Mouse (Mus musculus): Measurements from ENCODE around the gene N4bp1.

N4bp1 gene

DNA sequence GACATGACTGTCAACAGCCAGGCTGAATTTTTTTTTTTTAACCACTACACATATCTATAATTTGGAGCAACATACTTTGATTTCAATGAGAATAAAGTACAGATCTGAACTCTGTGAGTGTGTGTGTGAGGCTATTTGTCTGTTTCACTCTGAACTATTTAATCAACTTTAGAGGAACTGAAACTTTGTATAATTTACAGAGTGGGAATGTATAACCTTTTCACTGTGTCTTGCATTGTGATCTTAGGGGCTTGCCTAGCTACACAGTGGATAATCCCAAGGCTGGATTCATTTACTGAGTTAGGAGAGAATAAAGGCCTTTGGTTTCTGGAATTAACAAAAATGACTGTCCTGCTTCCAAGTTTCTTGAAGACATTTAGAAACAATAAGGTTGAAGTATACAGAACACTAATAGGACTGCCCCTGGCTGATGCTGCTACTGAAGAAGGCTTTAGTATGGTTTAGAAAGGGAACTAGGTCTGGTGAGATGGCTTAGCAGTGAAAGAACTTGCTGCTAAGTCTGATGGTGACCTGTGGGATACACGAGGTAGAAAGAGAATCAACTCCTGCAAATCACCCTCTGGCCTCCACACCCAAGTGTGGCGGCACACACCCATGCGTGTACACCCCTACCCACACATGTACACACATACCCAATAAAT, 22.8 kb downstream of the N4bp1 start:
- in situ Hi-C loops (cut with MboI, MseI), result no loop called here

GRCm38 (mm10) chr8:86861516-86861915, 23.5 kb downstream of the N4bp1 start:
- in situ Hi-C loops (cut with MboI, MseI), result no loop called here

DNA sequence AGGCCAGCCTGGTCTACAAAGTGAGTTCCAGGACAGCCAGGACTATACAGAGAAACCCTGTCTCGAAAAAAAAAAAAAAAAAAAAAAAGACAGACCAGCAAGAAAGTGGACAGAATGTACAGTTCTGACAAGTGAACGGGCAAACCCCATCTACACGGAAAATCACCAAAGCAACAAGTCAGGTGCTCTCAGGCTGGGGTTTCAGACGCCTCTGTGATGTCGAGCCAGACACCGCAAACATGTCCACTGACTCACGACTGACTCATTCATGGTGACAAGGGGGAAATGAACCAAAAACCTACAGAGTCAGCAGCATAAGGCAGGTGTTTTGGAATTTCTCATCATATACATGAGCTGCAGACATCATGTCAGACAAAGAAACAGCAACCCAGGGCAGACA, 28.8 kb downstream of the N4bp1 start:
- in situ Hi-C loops (cut with MboI, MseI), result no loop called here

DNA sequence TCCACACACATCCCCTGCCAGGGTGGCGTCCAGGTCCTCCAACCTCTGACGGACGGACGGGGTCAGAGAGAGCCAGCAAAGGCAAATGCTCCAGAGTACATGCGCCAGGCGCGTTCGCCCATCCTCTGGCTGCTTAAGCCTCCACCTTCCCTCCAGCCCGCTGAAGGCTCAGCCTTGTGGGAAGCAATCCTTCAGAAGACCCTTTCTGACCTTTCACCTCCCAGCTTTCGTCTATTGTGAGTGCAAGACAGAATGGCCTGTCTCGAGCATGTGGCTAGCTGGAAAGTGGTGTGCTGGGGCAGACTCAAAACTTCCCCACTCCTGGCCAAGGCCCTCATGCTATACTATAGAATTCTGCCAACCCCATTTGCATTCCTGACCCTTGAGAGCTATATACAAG, 30.4 kb downstream of the N4bp1 start:
- in situ Hi-C loops (cut with MboI, MseI), result no loop called here

GRCm38 (mm10) chr8:86853989-86854373, 31.1 kb downstream of the N4bp1 start:
- in situ Hi-C loops (cut with MboI, MseI), result no loop called here

DNA sequence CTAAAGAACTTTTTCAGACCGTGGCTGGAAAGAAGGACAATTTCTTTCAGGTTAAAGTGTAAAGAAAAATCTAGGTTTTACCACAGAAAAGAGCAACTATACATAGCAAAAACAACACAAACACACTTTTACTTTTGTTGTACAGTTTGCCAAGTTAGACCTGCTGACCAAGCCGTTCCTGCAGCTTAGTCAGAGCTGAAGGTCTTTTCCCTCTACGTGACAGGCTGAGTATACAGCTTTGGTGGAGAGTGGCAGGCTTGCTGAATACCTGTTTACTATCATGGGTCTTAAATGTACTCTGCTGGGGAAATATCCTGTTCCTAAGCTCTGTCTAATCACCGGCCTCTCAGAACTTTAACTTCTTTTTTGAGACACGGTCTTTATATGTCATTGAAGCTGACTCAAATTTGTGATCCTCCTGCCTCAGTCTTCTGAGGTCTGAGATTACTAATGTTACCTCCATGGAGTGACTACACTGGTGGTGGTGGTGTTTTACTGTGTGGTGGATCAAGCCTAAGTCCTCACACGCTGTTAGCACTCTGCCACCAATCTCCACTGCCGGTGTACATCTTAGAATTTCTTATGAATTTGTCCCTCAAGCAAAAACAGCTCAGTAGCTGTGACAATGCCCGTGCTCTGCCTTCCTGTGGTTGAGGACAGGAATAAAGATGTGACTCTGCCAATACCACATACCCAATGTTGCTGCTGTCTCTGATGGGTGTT, 31.6 kb downstream of the N4bp1 start:
- in situ Hi-C loops (cut with MboI, MseI), result no loop called here

DNA sequence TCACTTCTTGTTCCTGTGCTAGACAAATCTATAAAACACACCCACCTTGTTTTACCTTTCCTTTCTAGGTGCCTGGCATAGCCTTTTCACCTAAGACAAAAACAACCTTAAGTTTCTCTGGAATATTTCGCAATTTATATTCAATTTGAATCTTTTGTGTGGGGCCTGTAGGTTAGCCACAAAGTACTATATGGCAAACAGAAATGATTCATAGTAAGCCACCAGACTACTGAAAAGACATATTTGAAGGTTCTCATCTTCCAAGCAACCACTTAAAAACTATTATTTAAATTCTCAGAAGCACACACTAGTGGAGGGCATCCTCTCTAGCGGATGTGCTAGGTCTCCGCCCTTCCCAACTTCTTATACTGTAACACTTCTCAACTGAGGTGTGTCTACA, 32.6 kb downstream of the N4bp1 start:
- in situ Hi-C loops (cut with MboI, MseI), result no loop called here

DNA sequence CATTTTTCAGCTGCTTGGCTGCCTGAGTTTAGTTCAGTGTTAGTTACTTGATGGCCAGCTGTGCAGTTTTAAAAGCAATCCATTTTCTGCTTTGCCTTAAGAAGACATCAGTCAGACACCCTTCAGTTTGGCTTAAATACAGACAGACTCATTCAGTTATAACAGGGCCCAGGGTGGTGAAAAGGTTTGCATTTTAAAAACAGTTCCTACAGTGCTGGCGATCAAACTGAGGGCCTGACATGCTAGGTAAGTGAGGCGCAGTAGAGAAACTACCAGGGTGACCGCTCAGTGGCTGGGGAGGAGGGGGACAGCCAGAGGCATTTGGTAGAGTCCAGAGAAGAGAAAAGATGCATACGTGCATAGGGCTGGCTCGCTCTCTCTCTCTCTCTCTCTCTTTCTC, 36.2 kb downstream of the N4bp1 start:
- in situ Hi-C loops (cut with MboI, MseI), result no loop called here

GRCm38 (mm10) chr8:86848401-86848800, 36.7 kb downstream of the N4bp1 start:
- in situ Hi-C loops (cut with MboI, MseI), result no loop called here

- in situ Hi-C loops (cut with MboI, MseI), result no loop called here
These were observed 38.0 kb downstream of the N4bp1 start for GRCm38 (mm10) chr8:86847091-86847490.

GRCm38 (mm10) chr8:86845875-86846274, 39.2 kb downstream of the N4bp1 start:
- in situ Hi-C loops (cut with MboI, MseI), result no loop called here

GRCm38 (mm10) chr8:86844856-86845255, 40.2 kb downstream of the N4bp1 start:
- in situ Hi-C loops (cut with MboI, MseI), result no loop called here

- in situ Hi-C loops (cut with MboI, MseI), result no loop called here
These were observed 41.2 kb downstream of the N4bp1 start for GRCm38 (mm10) chr8:86843896-86844295.

DNA sequence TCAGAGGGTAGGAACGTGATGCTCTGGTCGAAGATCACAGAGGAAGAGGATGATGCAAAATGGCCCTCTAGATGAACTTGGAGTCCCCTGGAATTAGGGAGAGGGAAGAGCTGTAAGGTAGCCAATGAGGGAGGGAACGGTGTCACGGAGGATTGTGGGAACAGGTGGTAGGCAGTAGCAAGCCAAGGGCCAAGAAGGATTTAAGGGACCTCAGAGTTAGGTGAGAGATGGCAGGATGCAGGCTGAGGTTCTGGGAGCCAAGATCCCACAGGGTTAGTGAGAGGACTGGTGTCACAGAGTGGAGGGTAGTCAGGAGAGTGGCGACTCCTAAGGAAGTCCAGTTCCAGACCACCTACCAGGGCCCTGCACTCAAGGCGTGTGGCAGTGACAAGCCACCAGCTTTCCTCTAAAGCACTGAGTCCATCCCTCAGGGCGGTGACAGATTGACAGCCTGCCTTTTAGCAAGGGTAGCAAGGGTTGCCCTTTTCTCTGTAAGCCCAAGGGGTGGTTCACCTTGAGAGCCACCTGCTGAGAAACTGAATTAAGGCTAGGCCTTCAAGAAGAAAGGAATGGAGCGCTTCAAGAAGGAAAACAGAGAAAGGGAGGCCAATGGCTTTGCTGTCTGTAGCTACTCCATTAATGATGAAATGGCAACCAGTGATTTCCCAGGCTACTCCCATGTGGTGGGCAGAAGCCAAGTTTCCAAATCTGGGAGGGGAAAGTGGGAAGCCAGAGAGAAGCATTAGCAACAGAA, 43.3 kb downstream of the N4bp1 start:
- in situ Hi-C loops (cut with MboI, MseI), result no loop called here

GRCm38 (mm10) chr8:86840120-86840693, 44.9 kb downstream of the N4bp1 start:
- in situ Hi-C loops (cut with MboI, MseI), result no loop called here

DNA sequence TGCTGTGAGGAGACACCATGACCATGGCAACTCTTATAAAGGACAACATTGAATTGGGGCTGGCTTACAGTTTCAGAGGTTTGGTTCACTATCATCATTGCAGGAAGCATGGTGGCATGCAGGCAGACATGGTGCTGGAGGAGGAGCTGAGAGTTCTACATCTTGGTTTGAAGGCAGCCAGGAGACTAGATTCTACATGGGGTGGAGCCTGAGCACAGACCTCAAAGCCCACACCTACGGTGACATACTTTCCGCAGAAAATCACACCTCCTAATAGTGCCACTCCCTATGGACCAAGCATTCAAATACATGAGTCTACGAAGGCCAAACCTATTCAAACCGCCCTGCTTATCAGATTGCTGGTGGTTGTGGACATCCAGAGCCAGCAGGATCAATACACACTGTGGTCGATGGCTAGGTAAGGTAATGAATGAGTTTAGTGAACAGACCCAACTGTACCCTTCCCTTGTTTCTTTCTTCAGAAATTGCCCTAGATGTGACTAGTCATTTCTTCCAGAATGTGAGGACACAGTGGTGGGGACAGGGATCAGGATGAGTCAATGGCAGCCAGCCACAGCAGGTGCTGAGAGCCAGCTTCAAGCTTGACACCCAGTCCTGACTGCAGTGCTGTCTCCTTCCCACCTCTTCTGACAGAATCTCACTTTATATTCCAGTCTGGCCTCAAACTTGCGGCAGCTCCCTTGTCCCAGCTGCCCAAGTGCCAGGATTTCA, 46.2 kb downstream of the N4bp1 start:
- in situ Hi-C loops (cut with MboI, MseI), result no loop called here

DNA sequence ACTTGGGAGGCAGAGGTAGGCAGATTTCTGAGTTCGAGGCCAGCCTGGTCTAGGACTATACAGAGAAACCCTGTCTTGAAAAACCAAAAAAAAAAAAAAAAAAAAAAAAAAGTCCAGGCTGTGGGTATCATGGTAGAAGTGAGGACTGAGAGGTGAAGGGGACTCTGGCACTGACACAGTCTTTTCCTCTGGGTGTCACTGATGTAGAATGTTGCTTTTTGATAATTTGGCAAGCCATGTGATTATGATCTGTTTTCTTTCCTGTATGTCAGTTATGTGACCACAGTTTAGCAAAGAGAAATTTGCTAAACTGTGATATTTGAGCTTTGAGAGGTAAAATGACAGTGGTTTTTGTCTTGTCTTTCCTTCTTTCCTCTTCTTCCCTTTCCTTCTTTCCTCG, 47.8 kb downstream of the N4bp1 start:
- in situ Hi-C loops (cut with MboI, MseI), result no loop called here

GRCm38 (mm10) chr8:86835881-86836280, 49.2 kb downstream of the N4bp1 start:
- in situ Hi-C loops (cut with MboI, MseI), result no loop called here

GRCm38 (mm10) chr8:86834496-86835260, 50.4 kb downstream of the N4bp1 start:
- in situ Hi-C loops (cut with MboI, MseI), result no loop called here

GRCm38 (mm10) chr8:86833937-86834336, 51.1 kb downstream of the N4bp1 start:
- in situ Hi-C loops (cut with MboI, MseI), result no loop called here

DNA sequence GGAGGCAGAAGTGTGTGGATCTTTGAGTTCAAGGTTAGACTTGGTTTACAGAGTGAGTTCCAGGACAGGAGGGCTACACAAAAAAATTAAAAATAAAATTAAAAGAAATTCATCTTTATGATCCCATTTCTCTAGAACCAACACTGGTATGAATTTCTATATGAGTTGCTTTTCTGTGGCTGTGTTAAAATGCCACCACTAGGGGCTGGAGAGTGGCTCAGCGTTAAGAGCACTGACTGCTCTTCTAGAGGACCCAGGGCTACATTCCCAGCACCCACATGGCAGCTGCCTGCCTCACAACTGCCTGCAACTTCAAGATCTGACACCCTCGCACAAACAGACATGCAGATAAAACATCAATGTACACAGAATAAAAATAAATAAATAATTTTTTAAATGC, 56.1 kb downstream of the N4bp1 start:
- in situ Hi-C loops (cut with MboI, MseI), result no loop called here

All from T-helper 2 cell (primary cell).